Mouse (Mus musculus): Measurements from ENCODE around the gene Zfp157.
A peak's percentile ranks its signal among the peaks of the same experiment; 100 is the strongest.
"Not testable (repeated sequence)": the region's sequence is repeated elsewhere in the genome, so short reads cannot be mapped to it uniquely, and the experiment has no call there.

Zfp157 gene

GRCm38 (mm10) chr5:138441286-138442194, at the start of gene Zfp157:
Gene Zfp157, plus strand, starts transcription at chr5:138441468.
- peak; percentile 96 for DNase-seq

- no peak for DNase-seq
These were observed 43.4 kb upstream of the Zfp157 start for GRCm38 (mm10) chr5:138397795-138398337.

- not testable (repeated sequence) for DNase-seq
These were observed 40.8 kb upstream of the Zfp157 start for GRCm38 (mm10) chr5:138400431-138400830.

DNA sequence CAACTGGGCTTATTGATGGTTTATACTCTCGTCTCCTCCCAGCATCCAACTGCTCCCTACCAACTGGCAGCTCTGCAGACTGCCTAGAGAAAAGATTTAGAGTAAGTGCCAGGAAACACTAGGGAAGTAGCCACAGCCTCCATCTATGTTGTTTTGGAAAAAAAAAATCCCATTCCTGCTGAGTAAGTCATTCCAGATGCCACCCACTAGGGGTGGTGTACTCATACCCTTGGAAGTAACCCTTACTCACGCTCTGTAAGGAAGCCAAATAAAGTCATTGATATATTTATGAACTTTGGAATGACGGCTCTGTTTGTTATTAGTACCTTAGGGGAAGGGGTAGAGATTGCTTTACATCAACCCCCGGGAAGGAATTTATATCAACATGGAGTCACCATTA, 17.1 kb downstream of the Zfp157 start:
- DNase-seq = no peak

DNA sequence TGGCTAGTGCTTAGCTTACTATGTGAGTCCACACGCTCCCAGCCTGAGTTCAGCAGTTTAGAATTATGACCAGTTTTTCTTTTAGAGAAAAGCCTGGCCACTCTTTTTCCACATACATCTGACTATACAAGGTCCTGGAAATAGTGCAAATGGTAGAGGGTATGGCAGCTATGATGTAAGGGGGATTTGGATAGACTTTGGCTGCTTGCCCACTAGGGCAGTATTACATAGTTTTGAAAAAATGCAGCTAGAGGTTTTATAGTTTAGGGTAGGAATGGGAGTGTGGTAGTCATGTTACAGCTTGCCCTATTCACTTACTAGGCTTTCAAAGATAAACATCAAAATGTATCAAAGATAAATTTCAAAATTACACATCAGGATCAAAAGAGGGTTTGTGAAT, 17.8 kb downstream of the Zfp157 start:
- no peak for DNase-seq

- DNase-seq = peak; percentile 62
These were observed 32.3 kb downstream of the Zfp157 start for GRCm38 (mm10) chr5:138473601-138474000.

- DNase-seq = not testable (repeated sequence)
These were observed 63.3 kb downstream of the Zfp157 start for GRCm38 (mm10) chr5:138504548-138504947.

All from lung, postnatal 36 days (tissue).